ENCODE assay signal across 8 mouse cellular contexts in genomic region chr6:136468974-136469792, GRCm38 (mm10). TPM values are rescaled to one million over a fixed set of nuclear protein-coding genes. Genes with fewer than 3 reads are reported as not detected.
DNase-seq lines count a peak whose midpoint lies in the region; ATAC-seq and TF ChIP-seq lines count a peak whose summit lies in the region.

No protein-coding gene starts in this region.

- WGBS in hindbrain, embryonic 11.5 days, result 13% methylated on average over 12 of the region's 12 CpGs
- 25% methylated on average over 12 of the region's 12 CpGs for WGBS in liver, embryonic 14.5 days (ENCODE audit: insufficient replicate concordance)

- no peaks in the 10 kb centered on the region for H3K36me3 ChIP-seq in testis, adult 2 months (ENCODE audit: control insufficient read depth, insufficient read depth, low read length)
- H3K36me3 ChIP-seq in hindbrain, embryonic 11.5 days (ENCODE audit: control insufficient read depth, insufficient read depth, low read length), result no peaks in the 10 kb centered on the region
- no peaks in the 10 kb centered on the region for H3K36me3 ChIP-seq in liver, embryonic 14.5 days (replicated peaks; ENCODE audit: control insufficient read depth, insufficient read depth, low read depth)

- no peak for TF ChIP-seq CTCF in testis, adult 2 months (IDR thresholded peaks at IDR 0.05; ENCODE audit: control insufficient read depth, insufficient read depth, insufficient replicate concordance, low read depth, low read length)
- TF ChIP-seq CTCF in liver, embryonic 14.5 days (IDR thresholded peaks at IDR 0.05; ENCODE audit: low read depth), result no peak

- H3K4me2 ChIP-seq in hindbrain, embryonic 11.5 days (replicated peaks; ENCODE audit: low read depth, low read length), result no peak overlapping the region
- peak overlapping the region; percentile 61 for H3K4me2 ChIP-seq in liver, embryonic 14.5 days (ENCODE audit: low read depth)

- H3K9ac ChIP-seq in hindbrain, embryonic 11.5 days (ENCODE audit: low read depth, low read length), result peak overlapping the region; percentile 24; the same call in 1 of the 2 replicates
- peak overlapping the region; percentile 23; the same call in 1 of the 2 replicates for H3K9ac ChIP-seq in liver, embryonic 14.5 days (replicated peaks)

- no peaks in the 10 kb centered on the region for H3K27me3 ChIP-seq in testis, adult 2 months (ENCODE audit: control insufficient read depth, insufficient read depth, low read length)
- no peaks in the 10 kb centered on the region for H3K27me3 ChIP-seq in hindbrain, embryonic 11.5 days (ENCODE audit: control insufficient read depth, insufficient read depth, low read length)
- H3K27me3 ChIP-seq in liver, embryonic 14.5 days (ENCODE audit: control insufficient read depth, insufficient read depth, low read length), result no peaks in the 10 kb centered on the region

- peak; percentile 56 for DNase-seq in embryo, embryonic 10 days (ENCODE audit: low spot score)
- DNase-seq in embryo, embryonic 9.5 days (ENCODE audit: extremely low spot score), result no peak
- no peak for DNase-seq in testis, postnatal 14 days (ENCODE audit: low spot score)
- no peak for DNase-seq in hindbrain, embryonic 11.5 days (ENCODE audit: low spot score)
- no peak for DNase-seq in liver, embryonic 14.5 days (ENCODE audit: low read depth in 3 of 3, low spot score in 3 of 3)
- DNase-seq in thymus, postnatal 4 days, result peak; percentile 35

- no peaks in the 10 kb centered on the region for H3K9me3 ChIP-seq in hindbrain, embryonic 11.5 days (ENCODE audit: control insufficient read depth, low read length)
- H3K9me3 ChIP-seq in liver, embryonic 14.5 days (ENCODE audit: control insufficient read depth, low read length), result no peaks in the 10 kb centered on the region

- H3K27ac ChIP-seq in testis, adult 2 months (ENCODE audit: control insufficient read depth, insufficient read depth, low read depth, low read length), result peak overlapping the region; percentile 83
- peak overlapping the region; percentile 99 for H3K27ac ChIP-seq in hindbrain, embryonic 11.5 days (ENCODE audit: low read depth, low read length)
- peak overlapping the region; percentile 98 for H3K27ac ChIP-seq in liver, embryonic 14.5 days

- H3K4me3 ChIP-seq in testis, adult 2 months (ENCODE audit: control insufficient read depth, low read depth, low read length), result peak overlapping the region; percentile 18
- no peak overlapping the region for H3K4me3 ChIP-seq in hindbrain, embryonic 11.5 days (ENCODE audit: low read depth, low read length)
- H3K4me3 ChIP-seq in liver, embryonic 14.5 days (ENCODE audit: insufficient read depth in 1 of 2, low read depth in 2 of 2, low read length in 2 of 2), result peak overlapping the region; percentile 11 to 23; a peak in 2 of 4 replicates

- ATAC-seq in hindbrain, embryonic 11.5 days (ENCODE audit: low FRiP score), result no peak
- no peak for ATAC-seq in liver, embryonic 14.5 days (ENCODE audit: insufficient read depth)
- no peak for ATAC-seq in frontal cortex, adult (ENCODE audit: low TSS enrichment)

- TF ChIP-seq EP300 in liver, embryonic 14.5 days (IDR thresholded peaks at IDR 0.05; ENCODE audit: low read depth), result no peak

- no peak for TF ChIP-seq POLR2A in testis, adult 2 months (IDR thresholded peaks at IDR 0.05; ENCODE audit: control insufficient read depth, low read depth, low read length)

- peaks cover 32% of the 10 kb centered on the region for H3K4me1 ChIP-seq in testis, adult 2 months (ENCODE audit: control insufficient read depth, insufficient read depth, low read length)
- H3K4me1 ChIP-seq in hindbrain, embryonic 11.5 days (replicated peaks; ENCODE audit: control insufficient read depth, insufficient read depth, low read length), result peaks cover 7% of the 10 kb centered on the region; the same call in 1 of the 2 replicates
- H3K4me1 ChIP-seq in liver, embryonic 14.5 days (replicated peaks; ENCODE audit: control insufficient read depth in 2 of 2, insufficient read depth in 2 of 2, low read length in 1 of 2), result peaks cover 71 to 78% of the 10 kb centered on the region in 2 experiments

RNA-seq across cellular contexts. Expression of gene Atf7ip, which starts 36.8 kb away (rescaled TPM):
- polyA plus RNA-seq in testis, adult 2 months (2012; rRNA removed), result 15.9 and 16.8 TPM in 2 replicates
- 54.1 and 73.7 TPM in 2 replicates for polyA plus RNA-seq in hindbrain, embryonic 11.5 days (2014; fragmentation: Nextera tagmentation; extraction: Ambion mirVana)
- polyA plus RNA-seq in liver, embryonic 14.5 days (2012; rRNA removed), result 5.8 and 7.2 TPM in 2 replicates
- polyA plus RNA-seq in liver, embryonic 14.5 days (2014; fragmentation: Nextera tagmentation; extraction: Ambion mirVana), result 14.2 TPM in 2 replicates

RNA-seq across cellular contexts. Expression of gene E330021D16Rik, which starts 53.8 kb away (rescaled TPM):
- polyA plus RNA-seq in testis, adult 2 months (2012; rRNA removed), result 0.12 and 0.28 TPM in 2 replicates
- polyA plus RNA-seq in hindbrain, embryonic 11.5 days (2014; fragmentation: Nextera tagmentation; extraction: Ambion mirVana), result 0.13 TPM in 1 of 2 replicates, not detected in the other
- polyA plus RNA-seq in liver, embryonic 14.5 days (2012; rRNA removed), result 0.08 and 0.09 TPM in 2 replicates
- polyA plus RNA-seq in liver, embryonic 14.5 days (2014; fragmentation: Nextera tagmentation; extraction: Ambion mirVana), result 0.19 and 0.34 TPM in 2 replicates

Comparison
In these comparisons a context has a peak if more than half of its experiments do, and no peak if none do; other contexts are left out.
1. DNase-seq: peak in embryo, embryonic 10 days (single experiment) and thymus, postnatal 4 days (single experiment); none in embryo, embryonic 9.5 days (single experiment), testis, postnatal 14 days (single experiment), hindbrain, embryonic 11.5 days (single experiment) and liver, embryonic 14.5 days (0 of 3).
2. Peak in every context shown above with its lines, with median percentiles within 50 percentile points of each other: H3K27ac ChIP-seq.